Mouse (Mus musculus) bone marrow, adult 2 months (tissue): ENCODE results near the gene Cryba1. TPM values are rescaled to one million over a fixed set of nuclear protein-coding genes. Genes with fewer than 3 reads are reported as not detected.
"Not testable (repeated sequence)": the region's sequence is repeated elsewhere in the genome, so short reads cannot be mapped to it uniquely, and the experiment has no call there.

ENCODE experiments used
- H3K27ac ChIP-seq: fragments of 200-500 bp; 2 replicates; pipeline ENCODE4 v1.5.1; 2012; ENCODE audit warnings: low read depth, mild to moderate bottlenecking, control low read depth, inconsistent platforms, low read length; ENCODE audit not compliant: control insufficient read depth, poor library complexity, insufficient read depth
- H3K4me1 ChIP-seq: fragments of 200-500 bp; 2 replicates; pipeline ENCODE4 v1.6.1; 2011; ENCODE audit warnings: low read length; ENCODE audit not compliant: control insufficient read depth, insufficient read depth
- H3K4me3 ChIP-seq: fragments of 200-500 bp; replicated peaks from 2 replicates; pipeline ENCODE3; 2011; ENCODE audit warnings: mild to moderate bottlenecking, low read depth, low read length, control low read depth; ENCODE audit not compliant: control insufficient read depth
- CTCF ChIP-seq: fragments of 200-500 bp; IDR thresholded peaks from 2 replicates; pipeline ENCODE4 v1.5.1; 2011; ENCODE audit warnings: low read length, control low read depth; ENCODE audit not compliant: control insufficient read depth, insufficient read depth
- POLR2A ChIP-seq: fragments of 200-500 bp; IDR thresholded peaks from 2 replicates; pipeline ENCODE4 v1.6.1; 2011; ENCODE audit warnings: low read depth, mild to moderate bottlenecking, control low read depth, low read length, borderline replicate concordance; ENCODE audit not compliant: control insufficient read depth
- whole genome bisulfite sequencing: fragments of 180-500 bp; shearing (Covaris S2); methylation state at CpG from one replicate; pipeline ENCODE4 v1.1.7; 2018; 5-methylcytosine and 5-hydroxymethylcytosine counted together
- polyA plus RNA-seq: library from polyadenylated mRNA; stranded (reverse); fragments of >200 nt; gene quantifications from 2 replicates; pipeline ENCODE4 v1.2.4, GENCODE M21; 2011; ENCODE audit warnings: low replicate concordance; ENCODE audit not compliant: missing spikeins, insufficient read depth, insufficient read length

Gene Cryba1
- polyA plus RNA-seq, 1 experiment: not detected

DNA sequence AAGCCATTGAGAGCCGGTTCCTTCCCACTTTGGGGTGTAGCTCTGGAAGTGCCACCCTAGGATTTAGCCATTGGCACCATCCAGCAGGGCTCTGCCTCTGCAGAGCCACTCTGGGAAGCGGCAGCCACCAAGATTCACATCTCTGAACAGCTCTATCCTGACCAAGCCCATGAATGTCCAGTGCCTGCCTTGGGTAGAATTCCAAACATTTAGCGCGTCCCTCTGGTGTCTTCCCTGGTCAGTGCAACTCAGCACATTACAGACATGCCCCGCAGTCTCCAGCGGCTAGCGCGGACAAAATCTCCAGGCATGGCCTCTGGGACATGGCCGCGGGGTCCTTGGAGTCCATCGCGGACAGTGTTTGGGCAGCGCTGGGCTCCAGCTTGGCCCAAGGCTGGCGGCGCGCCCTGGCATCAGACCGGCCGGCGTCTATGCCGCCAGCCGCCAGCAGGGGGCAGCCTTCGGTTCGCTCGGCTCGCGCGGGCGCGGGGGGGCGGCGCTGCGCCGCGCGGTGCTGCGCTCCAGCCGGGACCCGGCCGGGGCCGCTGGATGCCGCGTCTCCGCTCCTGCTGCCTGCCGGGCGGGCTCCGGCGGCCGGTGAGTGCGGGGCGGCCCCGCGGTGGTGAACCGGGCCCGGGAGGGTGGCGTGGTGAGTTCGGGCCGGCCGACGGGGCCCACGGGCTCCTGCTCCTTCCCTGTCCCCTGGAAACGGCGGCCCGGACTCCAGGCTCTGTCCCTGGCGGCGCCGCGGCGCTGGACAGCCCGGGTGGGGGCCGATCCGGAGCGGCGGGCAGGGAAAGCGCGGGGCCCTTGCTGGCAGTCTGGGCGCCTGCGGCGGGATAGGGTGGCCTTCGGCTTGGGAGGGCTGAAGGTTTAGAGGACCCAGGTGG is 37.9 kb upstream of the Cryba1 start, which contains the start of gene Myo18a:
Gene Myo18a (plus strand): TSS at position 464 of the 890 bp plus-strand sequence.
- Histone ChIP-seq H3K4me3 (peak within 1 kb of the TSS; percentile 65), H3K4me1 (peaks cover 2% of the 10 kb centered on the region; the same call in 1 of the 2 replicates), H3K27ac (peak within 1 kb of the TSS; percentile 76)
- 4% methylated on average over 79 of the region's 79 CpGs for whole genome bisulfite sequencing
- TF ChIP-seq POLR2A (peak; percentile 34; the same call in 1 of the 2 replicates), CTCF (peak; percentile 71)

DNA sequence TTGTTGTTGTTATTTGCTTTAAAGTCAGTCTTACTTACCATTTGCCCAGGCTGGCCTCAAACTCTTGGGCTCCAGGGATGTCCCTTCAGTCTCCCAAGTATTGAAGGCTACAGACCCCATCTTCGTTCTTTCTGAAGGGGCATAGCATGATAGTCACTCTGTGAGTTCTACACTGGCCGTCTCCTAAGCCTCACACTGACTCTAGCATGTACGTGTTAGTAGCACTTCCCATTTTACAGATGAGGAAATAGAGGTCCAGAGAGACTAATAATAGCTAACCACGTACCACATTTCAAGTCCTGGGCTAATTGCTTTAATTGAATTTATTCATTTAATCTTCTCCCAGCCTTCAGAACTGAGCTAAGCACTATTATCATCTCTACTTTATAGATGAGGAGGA is 34.9 kb upstream of the Cryba1 start:
- TF ChIP-seq POLR2A (no peak), CTCF (no peak)
- 41% methylated on average over 4 of the region's 4 CpGs for WGBS

DNA sequence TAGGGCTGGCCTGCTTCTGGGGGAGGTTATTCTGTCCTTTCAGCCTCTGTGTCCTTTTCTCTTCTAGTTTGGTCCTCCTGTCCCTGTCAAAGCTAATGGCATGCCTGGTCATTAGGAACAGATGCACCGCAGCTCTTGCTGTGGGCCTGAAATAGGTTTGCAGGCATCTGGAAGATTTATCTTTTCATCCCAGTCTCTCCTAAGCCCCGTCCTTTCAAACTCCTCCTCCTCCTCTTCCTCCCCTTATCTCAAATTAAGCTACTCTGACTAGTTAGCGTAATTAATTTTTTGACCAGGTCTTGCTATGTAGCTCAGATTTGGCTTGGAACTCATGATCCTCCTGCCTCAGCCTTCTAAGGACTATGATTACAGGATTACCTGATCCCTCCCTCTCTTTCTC is 28.4 kb upstream of the Cryba1 start:
- no peaks in the 10 kb centered on the region for H3K4me1 ChIP-seq
- no peak overlapping the region for H3K27ac ChIP-seq
- TF ChIP-seq CTCF: no peak
- no peak for TF ChIP-seq POLR2A
- H3K4me3 ChIP-seq: no peak overlapping the region
- WGBS: 65% methylated on average over 3 of the region's 3 CpGs

More for the DNA sequence above, 34.9 kb upstream of the Cryba1 start:
- peaks cover 2% of the 10 kb centered on the region; the same call in 1 of the 2 replicates for H3K4me1 ChIP-seq
- no peak overlapping the region for H3K4me3 ChIP-seq
- no peak overlapping the region for H3K27ac ChIP-seq

DNA sequence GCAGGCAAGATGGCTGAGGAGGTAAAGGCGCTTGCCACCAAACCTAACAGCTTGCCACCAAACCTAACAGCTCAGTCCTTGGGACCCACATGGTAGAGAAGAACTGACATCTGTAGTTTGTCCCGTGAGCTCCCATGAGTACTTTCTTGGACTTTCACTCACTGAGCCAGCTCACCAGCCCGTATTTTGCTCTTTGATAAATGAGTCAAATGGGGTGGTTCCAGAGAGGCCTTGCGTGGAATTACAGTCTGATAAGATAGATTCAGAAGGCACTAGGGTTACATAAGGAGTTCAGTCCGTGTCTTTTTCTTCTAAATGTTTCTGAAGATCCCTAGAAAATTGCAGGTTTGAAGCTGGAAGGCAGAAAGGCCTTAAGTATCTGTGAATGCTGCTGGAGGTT is 27.4 kb upstream of the Cryba1 start:
- H3K4me1 ChIP-seq: no peaks in the 10 kb centered on the region
- WGBS: 68% methylated on average over 5 of the region's 5 CpGs
- H3K27ac ChIP-seq: no peak overlapping the region
- no peak for TF ChIP-seq POLR2A
- no peak for TF ChIP-seq CTCF
- H3K4me3 ChIP-seq: no peak overlapping the region

DNA sequence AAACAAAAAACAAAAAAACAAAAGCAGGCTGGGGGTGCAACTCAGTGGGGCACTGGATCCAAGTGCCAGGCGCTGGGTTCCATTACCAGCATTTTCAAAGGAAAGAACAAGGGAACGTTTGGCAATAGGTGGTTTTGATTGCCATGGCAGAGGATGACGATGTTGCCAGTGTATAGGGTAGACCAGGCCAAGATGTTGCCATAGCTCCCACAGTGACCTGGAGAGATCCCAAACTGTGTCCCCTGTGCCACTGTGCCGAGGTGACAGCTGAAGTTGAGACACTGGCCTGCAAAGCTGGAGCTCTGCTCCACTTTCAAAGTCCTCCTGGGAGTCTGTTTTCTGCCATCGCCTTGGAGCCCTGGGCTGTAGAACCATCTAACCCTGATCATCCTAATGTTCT is 23.9 kb upstream of the Cryba1 start:
- TF ChIP-seq CTCF: no peak
- TF ChIP-seq POLR2A: no peak
- H3K4me1 ChIP-seq: no peaks in the 10 kb centered on the region
- WGBS: 73% methylated on average over 5 of the region's 5 CpGs
- no peak overlapping the region for H3K4me3 ChIP-seq
- H3K27ac ChIP-seq: no peak overlapping the region

DNA sequence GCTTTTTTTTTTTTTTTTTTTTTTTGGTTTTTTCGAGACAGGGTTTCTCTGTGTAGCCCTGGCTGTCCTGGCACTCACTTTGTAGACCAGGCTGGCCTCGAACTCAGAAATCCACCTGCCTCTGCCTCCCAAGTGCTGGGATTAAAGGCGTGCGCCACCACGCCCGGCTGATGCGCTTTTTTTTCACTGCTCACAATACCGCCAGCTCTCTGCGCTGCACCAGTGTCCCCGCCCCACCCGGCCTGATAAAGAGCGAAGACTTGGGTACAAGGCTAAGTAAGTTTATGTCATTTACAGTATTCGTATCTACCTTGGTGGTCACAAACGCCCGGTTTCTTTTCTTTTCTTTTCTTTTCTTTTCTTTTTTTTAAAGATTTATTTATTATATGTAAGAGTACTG is 22.0 kb upstream of the Cryba1 start:
- 84% methylated on average over 14 of the region's 15 CpGs for WGBS
- not testable (repeated sequence) for H3K4me3 ChIP-seq, H3K27ac ChIP-seq, H3K4me1 ChIP-seq

DNA sequence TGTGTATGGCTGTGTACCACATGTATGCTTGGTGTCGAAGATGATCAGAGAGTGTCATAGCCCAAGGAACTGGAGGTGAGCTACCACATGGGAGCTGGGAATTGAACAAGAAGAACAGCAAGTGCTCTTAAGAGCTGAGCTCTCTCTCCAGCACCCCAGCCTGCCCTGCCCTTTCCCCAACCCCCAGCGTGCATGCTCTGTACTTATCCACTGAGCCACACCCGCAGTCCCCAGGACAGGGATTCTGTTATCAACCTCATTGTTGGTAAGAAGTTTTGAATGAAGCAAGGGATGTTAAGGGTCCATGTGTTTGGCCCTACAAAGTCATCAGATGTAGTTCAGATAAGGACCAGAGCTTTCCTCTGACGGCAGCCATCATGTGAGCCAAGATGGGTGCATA is 21.6 kb upstream of the Cryba1 start:
- no peak for TF ChIP-seq CTCF
- TF ChIP-seq POLR2A: no peak
- 80% methylated on average over 4 of the region's 4 CpGs for WGBS
- Histone ChIP-seq H3K4me3 (no peak overlapping the region), H3K4me1 (no peaks in the 10 kb centered on the region), H3K27ac (no peak overlapping the region)

DNA sequence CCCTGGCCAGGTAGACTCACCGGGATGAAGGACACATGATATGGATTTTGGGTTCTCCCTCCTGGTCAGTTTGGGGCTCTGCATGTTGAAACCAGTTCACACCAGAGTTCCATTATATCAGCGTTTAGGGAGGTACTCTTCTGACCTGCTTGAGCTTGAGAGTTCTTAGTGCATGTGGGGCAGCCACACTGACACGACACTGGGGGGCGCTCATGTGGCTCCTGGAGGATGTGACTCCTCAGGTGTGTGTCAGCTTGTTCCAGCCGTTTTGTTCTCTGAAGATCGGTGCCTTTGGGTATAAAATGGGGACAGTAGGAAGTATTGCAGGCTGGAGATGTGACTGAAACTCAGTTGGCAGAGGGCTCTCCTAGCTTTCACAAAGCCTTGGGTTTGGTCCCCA is 18.9 kb upstream of the Cryba1 start:
- TF ChIP-seq POLR2A (no peak), CTCF (peak; percentile 46; the same call in 1 of the 2 replicates)
- Histone ChIP-seq H3K4me1 (no peaks in the 10 kb centered on the region), H3K4me3 (no peak overlapping the region), H3K27ac (no peak overlapping the region)
- 19% methylated on average over 6 of the region's 6 CpGs for WGBS

DNA sequence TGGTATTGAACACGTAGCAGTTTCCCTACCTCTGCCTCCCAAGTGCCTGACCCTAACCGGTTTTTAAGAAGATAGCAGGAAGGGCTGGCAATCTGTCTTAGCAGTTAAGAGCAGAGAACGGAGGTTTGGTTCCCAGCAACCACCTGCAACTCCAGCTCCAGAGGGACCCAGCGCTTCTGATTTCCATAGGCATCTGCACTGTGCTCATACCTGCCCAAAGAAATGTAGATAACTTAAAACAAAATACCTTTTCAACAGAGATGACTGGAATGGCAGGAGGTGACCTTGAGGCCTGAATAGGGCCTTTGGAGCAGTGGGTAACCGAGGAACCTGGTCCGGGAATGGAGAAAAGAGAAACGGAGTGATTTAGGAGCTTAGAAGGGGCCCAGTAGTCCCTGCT is 13.5 kb upstream of the Cryba1 start:
- Histone ChIP-seq H3K4me1 (no peaks in the 10 kb centered on the region), H3K4me3 (no peak overlapping the region), H3K27ac (no peak overlapping the region)
- no peak for TF ChIP-seq POLR2A
- no peak for TF ChIP-seq CTCF
- 86% methylated on average over 7 of the region's 7 CpGs for WGBS
